Mouse (Mus musculus): ENCODE measurements at regions not wholly inside any gene's neighbourhood (a gene's known extent, or its start where the extent isn't known, plus 50 kb on each side); places are given as distances from the start of the nearest gene placed in this dataset.

DNA sequence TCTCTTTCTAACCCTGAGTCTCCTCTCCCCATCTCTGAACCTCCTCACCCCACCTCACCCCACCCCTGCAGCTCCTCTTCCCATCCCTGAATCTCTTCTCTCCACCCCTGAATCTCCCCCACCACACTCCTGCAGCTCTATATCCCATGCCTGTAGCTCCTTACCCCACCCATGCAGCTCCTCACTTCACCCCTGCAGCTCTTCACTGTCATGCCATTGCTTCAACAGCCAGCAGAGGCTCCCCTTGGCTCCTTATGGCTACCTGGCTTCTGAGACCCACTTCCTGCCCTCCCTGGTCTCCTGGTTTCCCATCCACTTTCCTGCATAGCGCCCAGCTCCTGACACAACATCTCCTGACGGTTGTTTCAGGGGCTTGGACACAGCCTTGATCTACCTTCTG lies 71.0 kb upstream of the Twist2 start:
- no peak for TF ChIP-seq POLR2A (IDR thresholded peaks at IDR 0.05; ENCODE audit: low read depth, low read length)
- TF ChIP-seq CTCF (conservative IDR thresholded peaks at IDR 0.05; ENCODE audit: insufficient read depth, insufficient read length, low read depth, low read length), result no peak
